Mouse (Mus musculus): ENCODE results near the gene Mex3a.

Mex3a gene

GRCm38 (mm10) chr3:88532299-88532674 lies at the start of gene Mex3a:
Gene Mex3a, plus strand, starts transcription at chr3:88532395.
- no peak for DNase-seq (ENCODE audit: low read depth, low spot score)

DNA sequence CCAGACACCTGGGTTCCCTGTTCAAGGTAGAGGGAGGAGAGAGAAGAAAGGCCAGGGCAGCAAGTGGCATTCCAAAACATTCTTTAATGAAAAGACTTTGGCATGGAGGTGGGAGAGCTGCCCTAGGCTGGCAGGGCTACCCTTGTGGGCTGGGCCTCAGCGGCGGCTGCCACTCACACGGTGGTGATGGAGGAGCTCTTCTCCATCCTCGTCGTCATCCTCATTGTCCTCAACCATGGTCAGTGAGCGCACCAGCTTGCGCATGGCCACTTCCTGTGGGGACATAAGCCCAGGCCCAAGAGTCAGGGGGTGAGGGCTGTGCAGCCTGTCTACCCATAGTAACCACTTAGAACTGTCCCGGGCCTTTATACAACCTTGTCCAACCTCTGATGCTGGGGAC lies 49.1 kb upstream of the Mex3a start:
- no peak for DNase-seq (ENCODE audit: low read depth, low spot score)

GRCm38 (mm10) chr3:88483621-88484020 lies 48.6 kb upstream of the Mex3a start:
- no peak for DNase-seq (ENCODE audit: low read depth, low spot score)

DNA sequence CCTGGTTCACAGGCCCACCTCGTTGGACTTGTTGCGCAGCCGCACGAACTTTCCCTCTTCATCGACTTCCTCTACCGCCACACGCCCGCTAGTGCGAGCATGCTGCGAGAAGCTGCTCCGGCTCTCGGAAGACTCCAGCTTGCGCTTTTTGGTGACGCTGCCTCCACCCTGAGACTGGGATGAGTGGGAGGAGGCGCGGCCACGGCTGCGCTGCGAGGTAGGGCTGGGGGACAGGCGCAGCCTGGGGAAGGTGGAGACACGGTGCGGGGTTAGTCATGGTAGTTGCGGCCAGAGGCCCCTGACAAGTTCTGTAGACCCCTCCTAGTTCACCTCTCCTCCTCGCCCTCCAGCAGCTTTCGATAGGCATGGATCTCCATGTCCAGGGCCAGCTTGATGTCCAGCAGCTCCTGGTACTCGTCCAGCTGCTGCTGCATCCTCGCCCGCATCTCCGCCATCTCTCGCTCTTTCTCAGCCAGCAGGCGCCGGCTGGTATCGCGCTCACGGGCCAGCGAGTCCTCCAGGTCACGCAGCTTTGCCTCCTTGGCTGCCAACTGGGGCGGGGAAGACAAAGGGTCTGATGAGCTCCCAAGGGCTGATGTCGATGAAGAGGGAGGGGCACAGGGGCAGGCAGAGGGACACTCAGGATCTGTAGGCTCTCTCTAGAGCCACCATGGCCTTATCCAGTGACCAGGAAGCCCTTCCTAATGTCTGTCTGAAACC lies 47.4 kb upstream of the Mex3a start:
- no peak for DNase-seq (ENCODE audit: low read depth, low spot score)

GRCm38 (mm10) chr3:88486043-88486442 lies 46.2 kb upstream of the Mex3a start:
- no peak for DNase-seq (ENCODE audit: low read depth, low spot score)

DNA sequence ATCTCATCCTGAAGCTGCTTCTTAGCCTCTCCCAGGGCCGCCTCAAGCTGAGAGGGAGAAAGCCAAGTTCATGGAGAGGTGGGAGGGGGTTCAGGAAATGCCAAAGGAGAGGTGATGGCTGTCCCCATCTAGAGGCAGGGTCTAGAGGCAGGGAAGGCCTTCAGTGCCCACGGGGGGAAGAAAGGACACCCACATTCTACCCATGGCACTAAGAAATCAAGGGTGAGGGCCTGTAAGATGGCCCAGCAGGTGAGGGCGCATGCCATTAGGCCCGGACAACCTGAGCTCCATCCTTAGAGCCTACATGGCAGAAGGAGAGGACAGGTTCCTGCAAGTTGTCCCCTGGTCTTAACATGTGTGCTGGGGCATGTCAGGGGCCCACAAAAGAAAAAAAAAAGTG lies 45.3 kb upstream of the Mex3a start:
- no peak for DNase-seq (ENCODE audit: low read depth, low spot score)

DNA sequence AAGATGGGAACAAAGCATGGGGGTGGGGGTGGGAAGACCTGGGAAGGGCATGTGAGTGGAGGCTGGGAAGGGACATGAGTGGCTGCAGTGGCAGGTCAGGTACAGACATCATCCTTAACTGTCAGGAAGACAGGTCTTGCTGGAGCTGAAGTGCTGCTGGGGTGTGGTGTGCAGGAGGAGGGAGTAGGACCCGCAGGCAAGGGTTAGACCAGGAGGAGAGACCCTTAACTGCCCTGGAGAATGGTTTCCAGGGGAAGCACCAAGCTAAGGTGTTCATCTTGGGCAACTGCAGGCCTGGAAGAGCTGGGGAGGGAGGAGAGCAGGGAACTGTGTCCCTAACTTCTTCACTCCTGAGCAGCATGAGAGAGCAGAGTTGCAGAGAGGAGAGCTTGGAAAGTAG lies 44.8 kb upstream of the Mex3a start:
- no peak for DNase-seq (ENCODE audit: low read depth, low spot score)

GRCm38 (mm10) chr3:88493706-88494582 lies 38.3 kb upstream of the Mex3a start:
- no peak for DNase-seq (ENCODE audit: low read depth, low spot score)

DNA sequence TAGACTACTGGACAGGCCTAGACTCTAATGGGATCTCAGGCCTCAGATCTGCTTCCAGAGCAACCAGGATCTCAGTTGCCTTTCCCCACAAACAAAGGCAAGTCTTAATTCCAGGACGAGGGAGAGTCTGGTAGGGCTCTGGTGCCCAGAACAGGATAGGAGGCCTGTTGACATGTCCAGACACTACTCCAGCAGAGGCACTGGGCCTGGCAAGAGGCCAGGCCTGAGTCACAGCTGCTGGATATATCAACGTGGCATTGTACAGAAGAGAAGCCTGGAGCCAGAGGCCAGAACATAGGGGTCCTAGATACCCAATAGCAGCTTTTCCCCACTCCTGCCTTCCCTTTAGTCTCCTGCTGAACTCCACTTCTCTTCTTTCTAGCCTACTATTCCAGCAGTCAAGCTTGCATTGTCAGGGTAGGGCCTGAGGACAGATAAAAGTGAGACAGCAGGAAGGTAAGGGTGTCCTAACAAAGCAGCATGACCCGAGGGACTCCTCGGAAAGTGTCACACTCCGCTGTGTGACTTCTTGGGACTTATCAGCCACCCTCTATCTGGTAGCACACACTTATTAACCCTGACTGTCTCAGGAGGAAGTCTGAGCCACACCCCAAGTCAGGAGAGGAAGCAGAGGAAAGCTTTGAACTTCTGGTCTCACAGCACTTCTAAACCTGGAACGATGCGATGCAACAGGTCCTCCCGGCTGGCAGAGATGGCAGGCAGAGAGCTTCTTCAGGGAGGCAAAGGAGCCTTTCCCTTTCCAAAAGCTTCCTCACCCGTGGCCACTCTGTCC lies 37.2 kb upstream of the Mex3a start:
- no peak for DNase-seq (ENCODE audit: low read depth, low spot score)

GRCm38 (mm10) chr3:88495741-88496415 lies 36.3 kb upstream of the Mex3a start:
- no peak for DNase-seq (ENCODE audit: low read depth, low spot score)

DNA sequence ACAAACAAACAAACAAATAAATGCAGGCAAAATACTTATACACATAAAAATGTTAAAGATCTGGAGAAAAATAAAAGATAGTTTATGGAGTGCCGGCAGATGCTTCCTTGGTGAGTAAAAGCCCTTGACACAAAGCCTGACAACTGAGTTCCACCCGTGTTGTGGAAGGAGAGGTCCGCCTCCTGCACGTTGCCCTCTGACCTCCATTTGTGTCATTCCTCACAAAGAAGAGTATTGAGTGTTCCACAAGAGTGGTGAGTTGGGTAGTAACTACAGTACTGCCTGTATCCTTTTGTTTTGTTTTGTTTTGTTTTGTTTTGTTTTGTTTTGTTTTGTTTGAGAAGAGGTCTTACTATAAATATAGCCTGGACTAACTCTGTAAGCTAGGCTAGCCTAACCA lies 32.6 kb upstream of the Mex3a start:
- no peak for DNase-seq (ENCODE audit: low read depth, low spot score)

- DNase-seq (ENCODE audit: low read depth, low spot score) = no peak
Observed at GRCm38 (mm10) chr3:88500087-88500486, 32.1 kb upstream of the Mex3a start.

- DNase-seq (ENCODE audit: low read depth, low spot score) = no peak
Observed at GRCm38 (mm10) chr3:88500655-88501365, 31.4 kb upstream of the Mex3a start.

GRCm38 (mm10) chr3:88501366-88502030 lies 30.7 kb upstream of the Mex3a start:
- peak; percentile 71 for DNase-seq (ENCODE audit: low read depth, low spot score)

DNA sequence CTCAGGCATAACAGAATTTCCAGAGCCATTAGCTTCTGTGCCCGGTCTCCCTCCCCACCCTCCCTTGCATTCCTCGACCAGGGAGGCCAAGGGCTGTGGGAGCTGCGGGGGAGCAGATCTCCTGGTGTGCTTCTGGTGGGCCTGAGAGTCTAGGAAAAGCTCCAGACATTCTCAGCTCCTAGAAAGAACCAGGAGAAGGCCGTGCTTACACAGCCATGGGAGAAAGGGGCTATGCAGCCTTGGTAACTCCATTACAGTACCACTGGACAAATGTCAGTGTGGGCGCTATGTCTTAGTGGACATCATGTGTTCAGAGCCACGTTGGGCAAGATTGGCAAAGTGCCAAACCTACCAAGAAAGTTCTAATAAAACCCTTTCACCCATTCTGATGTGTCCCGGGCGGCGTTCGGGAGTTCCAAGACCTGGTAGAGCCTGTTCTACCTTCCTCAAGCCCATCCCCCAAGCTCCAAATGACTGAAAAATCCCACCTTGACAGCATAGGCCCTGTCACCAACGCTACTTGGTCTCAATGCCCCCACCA lies 30.1 kb upstream of the Mex3a start:
- no peak for DNase-seq (ENCODE audit: low read depth, low spot score)

- DNase-seq (ENCODE audit: low read depth, low spot score) = peak; percentile 85
Observed at GRCm38 (mm10) chr3:88502641-88503504, 29.3 kb upstream of the Mex3a start.

GRCm38 (mm10) chr3:88503505-88503863 lies 28.7 kb upstream of the Mex3a start:
- DNase-seq (ENCODE audit: low read depth, low spot score) = no peak

GRCm38 (mm10) chr3:88503881-88504746 lies 28.1 kb upstream of the Mex3a start:
- DNase-seq (ENCODE audit: low read depth, low spot score) = no peak

Data from c-Kit-negative CD71-positive TER-119-positive erythroid progenitor cells, embryonic 14.5 days (primary cell).